Mouse (Mus musculus): ENCODE measurements around the gene Brd4.

GRCm38 (mm10) chr17:32281611-32282310 lies 2.8 kb downstream of the Brd4 start:
- TF ChIP-seq HCFC1 (IDR thresholded peaks at IDR 0.05; ENCODE audit: low read depth, low read length) (no peak), TCF12 (IDR thresholded peaks at IDR 0.05; ENCODE audit: low read depth, low read length) (no peak), EP300 (IDR thresholded peaks at IDR 0.05; ENCODE audit: low read depth in 1 of 2, low read length in 2 of 2) (no peak), NRF1 (IDR thresholded peaks at IDR 0.05; ENCODE audit: insufficient read depth, low read depth, low read length, poor library complexity, severe bottlenecking) (no peak), MAX (IDR thresholded peaks at IDR 0.05; ENCODE audit: low read length) (no peak), CHD2 (IDR thresholded peaks at IDR 0.05; ENCODE audit: low read length) (no peak), POLR2A (IDR thresholded peaks at IDR 0.05; ENCODE audit: control insufficient read depth in 1 of 2, insufficient read depth in 1 of 2, low read depth in 1 of 2, low read length in 2 of 2, poor library complexity in 1 of 2) (no peak)

Data from MEL (cell line).